Mouse (Mus musculus) testis, adult 2 months (tissue): ENCODE data around the gene Hk1. TPM values are rescaled to one million over a fixed set of nuclear protein-coding genes. Genes with fewer than 3 reads are reported as not detected.
A peak's percentile ranks its signal among the peaks of the same experiment; 100 is the strongest.

ENCODE experiments used
- H3K27ac ChIP-seq: fragments of 200-500 bp; 2 replicates; pipeline ENCODE4 v1.5.1; 2012; ENCODE audit warnings: low read depth, low read length; ENCODE audit not compliant: control insufficient read depth, insufficient read depth
- H3K27me3 ChIP-seq: fragments of 200-500 bp; 2 replicates; pipeline ENCODE4 v1.6.1; 2012; ENCODE audit warnings: mild to moderate bottlenecking, low read length, moderate library complexity; ENCODE audit not compliant: control insufficient read depth, insufficient read depth
- H3K36me3 ChIP-seq: fragments of 200-500 bp; 2 replicates; pipeline ENCODE4 v1.6.1; 2012; ENCODE audit warnings: mild to moderate bottlenecking, low read length; ENCODE audit not compliant: control insufficient read depth, insufficient read depth
- H3K4me1 ChIP-seq: fragments of 200-500 bp; 2 replicates; pipeline ENCODE4 v1.6.1; 2012; ENCODE audit warnings: low read length; ENCODE audit not compliant: control insufficient read depth, insufficient read depth
- H3K4me3 ChIP-seq: fragments of 200-500 bp; 2 replicates; pipeline ENCODE4 v1.5.1; 2012; ENCODE audit warnings: low read depth, mild to moderate bottlenecking, low read length, moderate library complexity, mixed read lengths; ENCODE audit not compliant: control insufficient read depth
- CTCF ChIP-seq: fragments of 200-500 bp; IDR thresholded peaks from 2 replicates; pipeline ENCODE4 v1.5.1; 2012; ENCODE audit warnings: low read depth, mild to moderate bottlenecking, inconsistent platforms, low read length, moderate library complexity; ENCODE audit not compliant: control insufficient read depth, insufficient read depth, insufficient replicate concordance
- POLR2A ChIP-seq: fragments of 200-500 bp; IDR thresholded peaks from 2 replicates; pipeline ENCODE4 v1.6.1; 2012; ENCODE audit warnings: low read depth, mild to moderate bottlenecking, inconsistent platforms, low read length, moderate library complexity; ENCODE audit not compliant: control insufficient read depth
- polyA plus RNA-seq: library from polyadenylated mRNA; depleted of rRNA; stranded (reverse); fragments of >200 nt; gene quantifications from 2 replicates; pipeline ENCODE4 v1.2.3, GENCODE M21; 2012

The Hk1 gene
- polyA plus RNA-seq, 1 experiment: 878 TPM

- Histone ChIP-seq H3K4me3 (no peak overlapping the region), H3K4me1 (no peaks in the 10 kb centered on the region), H3K27me3 (no peaks in the 10 kb centered on the region), H3K27ac (no peak overlapping the region), H3K36me3 (no peaks in the 10 kb centered on the region)
- no peak for TF ChIP-seq CTCF
- no peak for TF ChIP-seq POLR2A
Measured at GRCm38 (mm10) chr10:62413606-62413982, 33.9 kb upstream of the Hk1 start.

- Histone ChIP-seq H3K4me3 (no peak overlapping the region), H3K27ac (no peak overlapping the region), H3K36me3 (no peaks in the 10 kb centered on the region), H3K4me1 (no peaks in the 10 kb centered on the region), H3K27me3 (no peaks in the 10 kb centered on the region)
- TF ChIP-seq CTCF (no peak), POLR2A (no peak)
Measured at GRCm38 (mm10) chr10:62412906-62413605, 33.3 kb upstream of the Hk1 start.

- H3K4me3 ChIP-seq: no peak overlapping the region
- H3K27me3 ChIP-seq: no peaks in the 10 kb centered on the region
- H3K27ac ChIP-seq: no peak overlapping the region
- H3K4me1 ChIP-seq: no peaks in the 10 kb centered on the region
- H3K36me3 ChIP-seq: no peaks in the 10 kb centered on the region
- TF ChIP-seq CTCF: no peak
- no peak for TF ChIP-seq POLR2A
Measured at GRCm38 (mm10) chr10:62411431-62412410, 32.0 kb upstream of the Hk1 start.

- TF ChIP-seq POLR2A (no peak), CTCF (peak; percentile 70; the same call in 1 of the 2 replicates)
- Histone ChIP-seq H3K27ac (no peak overlapping the region), H3K4me3 (no peak overlapping the region), H3K4me1 (peaks cover 2% of the 10 kb centered on the region; the same call in 1 of the 2 replicates), H3K27me3 (no peaks in the 10 kb centered on the region), H3K36me3 (no peaks in the 10 kb centered on the region)
Measured at GRCm38 (mm10) chr10:62410943-62411342, 31.2 kb upstream of the Hk1 start.

- Histone ChIP-seq H3K27me3 (no peaks in the 10 kb centered on the region; the same call in 1 of the 2 replicates), H3K27ac (no peak overlapping the region), H3K4me1 (peaks cover 10% of the 10 kb centered on the region), H3K36me3 (no peaks in the 10 kb centered on the region), H3K4me3 (peak overlapping the region; percentile 48)
- TF ChIP-seq CTCF: no peak
Measured at GRCm38 (mm10) chr10:62404901-62405300, 25.2 kb upstream of the Hk1 start.

- no peak for TF ChIP-seq POLR2A
- TF ChIP-seq CTCF: no peak
- H3K36me3 ChIP-seq: no peaks in the 10 kb centered on the region
- H3K27ac ChIP-seq: no peak overlapping the region
- no peak overlapping the region for H3K4me3 ChIP-seq
- H3K4me1 ChIP-seq: peaks cover 10% of the 10 kb centered on the region
- H3K27me3 ChIP-seq: no peaks in the 10 kb centered on the region; the same call in 1 of the 2 replicates
Measured at GRCm38 (mm10) chr10:62401641-62402111, 22.0 kb upstream of the Hk1 start.

GRCm38 (mm10) chr10:62383011-62383410 is 3.3 kb upstream of the Hk1 start:
- Histone ChIP-seq H3K27ac (no peak overlapping the region), H3K4me3 (no peak overlapping the region), H3K27me3 (no peaks in the 10 kb centered on the region), H3K36me3 (no peaks in the 10 kb centered on the region), H3K4me1 (no peaks in the 10 kb centered on the region)
- TF ChIP-seq CTCF (no peak), POLR2A (no peak)
